In the genomic region with DNA sequence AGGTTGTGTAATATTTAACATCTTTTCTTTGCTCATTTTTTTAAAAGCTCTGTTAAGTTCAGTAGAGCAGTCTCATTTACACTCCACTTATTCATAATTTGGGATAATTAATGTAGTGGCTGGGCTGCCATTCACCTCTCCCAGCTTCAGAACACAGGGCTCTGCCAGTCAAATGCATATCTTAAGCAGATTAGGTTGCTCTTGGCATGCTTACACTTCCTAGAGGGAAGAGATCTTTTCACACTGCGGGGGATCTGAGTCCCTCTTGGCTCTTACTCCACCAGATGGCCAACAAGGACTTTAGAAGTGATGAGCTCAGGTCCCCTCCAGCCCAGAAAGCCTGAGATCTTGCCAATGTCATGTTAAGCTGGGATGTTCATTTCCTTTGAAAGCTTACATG, we compare ENCODE assay signal across 18 mouse cellular contexts.
DNase-seq lines count a peak whose midpoint lies in the region; ATAC-seq and TF ChIP-seq lines count a peak whose summit lies in the region.
"Had no signal": no experiment of that assay in that cellular context is flagged by ENCODE, and none has a peak within 500 bp of the region (broad histone marks: within the 10 kb centered on the region; RNA-seq: fewer than 3 reads in every experiment).

No protein-coding gene starts in this region.

- no peak for TF ChIP-seq CTCF in lung, postnatal 0 days (IDR thresholded peaks at IDR 0.05)

- no peaks in the 10 kb centered on the region for H3K27me3 ChIP-seq in embryonic facial prominence, embryonic 14.5 days (replicated peaks; ENCODE audit: control insufficient read depth, insufficient read depth, low read length)
- H3K27me3 ChIP-seq in embryonic facial prominence, embryonic 10.5 days (replicated peaks; ENCODE audit: low read depth, poor library complexity, severe bottlenecking) = no peaks in the 10 kb centered on the region
- H3K27me3 ChIP-seq in midbrain, embryonic 11.5 days (ENCODE audit: control insufficient read depth, insufficient read depth, low read length) = no peaks in the 10 kb centered on the region
- no peaks in the 10 kb centered on the region for H3K27me3 ChIP-seq in midbrain, embryonic 16.5 days (ENCODE audit: control insufficient read depth, insufficient read depth, low read depth, low read length)
- H3K27me3 ChIP-seq in forebrain, embryonic 14.5 days (replicated peaks; ENCODE audit: control insufficient read depth, insufficient read depth, low read length) = no peaks in the 10 kb centered on the region
- no peaks in the 10 kb centered on the region for H3K27me3 ChIP-seq in lung, postnatal 0 days (replicated peaks; ENCODE audit: insufficient read depth, low read length)
- H3K27me3 ChIP-seq: heart, embryonic 13.5 days; intestine, embryonic 15.5 days; limb, embryonic 15.5 days; megakaryocyte, embryonic 14.5 days; stomach, embryonic 15.5 days had no signal

- no peaks in the 10 kb centered on the region for H3K9me3 ChIP-seq in embryonic facial prominence, embryonic 14.5 days (ENCODE audit: control insufficient read depth, low read length)
- no peaks in the 10 kb centered on the region for H3K9me3 ChIP-seq in embryonic facial prominence, embryonic 10.5 days
- no peaks in the 10 kb centered on the region for H3K9me3 ChIP-seq in midbrain, embryonic 11.5 days (ENCODE audit: control insufficient read depth, low read length)
- H3K9me3 ChIP-seq in midbrain, embryonic 16.5 days (replicated peaks; ENCODE audit: control insufficient read depth, low read length, poor library complexity, severe bottlenecking) = no peaks in the 10 kb centered on the region
- H3K9me3 ChIP-seq in forebrain, embryonic 14.5 days (replicated peaks; ENCODE audit: control insufficient read depth, low read length) = no peaks in the 10 kb centered on the region
- H3K9me3 ChIP-seq in lung, postnatal 0 days (ENCODE audit: low read length) = no peaks in the 10 kb centered on the region
- H3K9me3 ChIP-seq: heart, embryonic 13.5 days; hindbrain, embryonic 10.5 days; intestine, embryonic 15.5 days; limb, embryonic 15.5 days; stomach, embryonic 15.5 days had no signal

- no peak overlapping the region for H3K4me3 ChIP-seq in embryonic facial prominence, embryonic 14.5 days (ENCODE audit: low read depth, low read length)
- no peak overlapping the region for H3K4me3 ChIP-seq in embryonic facial prominence, embryonic 10.5 days
- H3K4me3 ChIP-seq in midbrain, embryonic 11.5 days (ENCODE audit: low read depth, low read length) = no peak overlapping the region
- H3K4me3 ChIP-seq in midbrain, embryonic 16.5 days (ENCODE audit: low read depth, low read length) = no peak overlapping the region
- H3K4me3 ChIP-seq in forebrain, embryonic 14.5 days (ENCODE audit: low read depth, low read length) = no peak overlapping the region
- H3K4me3 ChIP-seq in lung, postnatal 0 days (ENCODE audit: low read depth, low read length) = no peak overlapping the region
- H3K4me3 ChIP-seq: erythroblast, embryonic 14.5 days; heart, embryonic 13.5 days; hindbrain, embryonic 10.5 days; intestine, embryonic 15.5 days; limb, embryonic 15.5 days; megakaryocyte, embryonic 14.5 days; myocyte; stomach, embryonic 15.5 days had no signal

- peaks cover 14% of the 10 kb centered on the region for H3K36me3 ChIP-seq in embryonic facial prominence, embryonic 14.5 days (ENCODE audit: control insufficient read depth, insufficient read depth, low read length)
- peaks cover 37% of the 10 kb centered on the region for H3K36me3 ChIP-seq in embryonic facial prominence, embryonic 10.5 days (replicated peaks)
- H3K36me3 ChIP-seq in midbrain, embryonic 11.5 days (ENCODE audit: control insufficient read depth, insufficient read depth, low read length) = no peaks in the 10 kb centered on the region
- no peaks in the 10 kb centered on the region for H3K36me3 ChIP-seq in midbrain, embryonic 16.5 days (ENCODE audit: control insufficient read depth, insufficient read depth, low read length)
- no peaks in the 10 kb centered on the region for H3K36me3 ChIP-seq in forebrain, embryonic 14.5 days (ENCODE audit: control insufficient read depth, insufficient read depth, low read length)
- H3K36me3 ChIP-seq in lung, postnatal 0 days (ENCODE audit: insufficient read depth, low read length) = peaks cover 4% of the 10 kb centered on the region; the same call in 1 of the 2 replicates
- H3K36me3 ChIP-seq: intestine, embryonic 15.5 days; stomach, embryonic 15.5 days had no signal

- TF ChIP-seq EP300 in lung, postnatal 0 days (IDR thresholded peaks at IDR 0.05) = no peak

- H3K4me2 ChIP-seq in embryonic facial prominence, embryonic 14.5 days (ENCODE audit: low read depth, low read length) = no peak overlapping the region
- no peak overlapping the region for H3K4me2 ChIP-seq in midbrain, embryonic 11.5 days
- H3K4me2 ChIP-seq in midbrain, embryonic 16.5 days (ENCODE audit: low read length) = no peak overlapping the region
- H3K4me2 ChIP-seq in forebrain, embryonic 14.5 days (ENCODE audit: low read length) = no peak overlapping the region
- H3K4me2 ChIP-seq in lung, postnatal 0 days (replicated peaks; ENCODE audit: low read depth, low read length) = no peak overlapping the region
- H3K4me2 ChIP-seq: heart, embryonic 13.5 days; intestine, embryonic 15.5 days; limb, embryonic 15.5 days; stomach, embryonic 15.5 days had no signal

- no peak for ATAC-seq in embryonic facial prominence, embryonic 14.5 days (ENCODE audit: low read depth)
- no peak for ATAC-seq in midbrain, embryonic 11.5 days (ENCODE audit: low FRiP score)
- ATAC-seq in midbrain, embryonic 16.5 days = no peak
- peak; percentile 66; the same call in 1 of the 2 replicates for ATAC-seq in forebrain, embryonic 14.5 days
- ATAC-seq in lung, postnatal 0 days = no peak
- ATAC-seq: intestine, embryonic 15.5 days had no signal

- peaks cover 4% of the 10 kb centered on the region; the same call in 1 of the 2 replicates for H3K4me1 ChIP-seq in embryonic facial prominence, embryonic 14.5 days (ENCODE audit: control insufficient read depth, insufficient read depth, low read length)
- H3K4me1 ChIP-seq in embryonic facial prominence, embryonic 10.5 days = peaks cover 14% of the 10 kb centered on the region
- no peaks in the 10 kb centered on the region for H3K4me1 ChIP-seq in midbrain, embryonic 11.5 days (ENCODE audit: control insufficient read depth, insufficient read depth, low read length)
- H3K4me1 ChIP-seq in midbrain, embryonic 16.5 days (ENCODE audit: control insufficient read depth, insufficient read depth, low read length) = peaks cover 6% of the 10 kb centered on the region
- peaks cover 14% of the 10 kb centered on the region for H3K4me1 ChIP-seq in forebrain, embryonic 14.5 days (ENCODE audit: control insufficient read depth, insufficient read depth, low read length)
- no peaks in the 10 kb centered on the region for H3K4me1 ChIP-seq in lung, postnatal 0 days (ENCODE audit: insufficient read depth, low read depth, low read length)
- H3K4me1 ChIP-seq: intestine, embryonic 15.5 days; stomach, embryonic 15.5 days had no signal

- peak; percentile 23 for DNase-seq in embryonic facial prominence, embryonic 14.5 days (ENCODE audit: low spot score)
- DNase-seq in embryonic facial prominence, embryonic 10.5 days (ENCODE audit: low spot score) = no peak
- peak; percentile 59 for DNase-seq in midbrain, embryonic 11.5 days (ENCODE audit: low spot score, missing footprints)
- peak; percentile 78 for DNase-seq in forebrain, embryonic 14.5 days (ENCODE audit: low spot score)
- DNase-seq in lung, postnatal 0 days (ENCODE audit: low spot score) = no peak
- DNase-seq in right cerebral cortex, adult 2 months (ENCODE audit: low spot score in 2 of 2) = no peak
- DNase-seq: lung, postnatal 14 days; right cerebral cortex, adult 18-20 months; thymus, adult 2 months had no signal

- no peak overlapping the region for H3K9ac ChIP-seq in embryonic facial prominence, embryonic 14.5 days (ENCODE audit: low read depth, low read length)
- H3K9ac ChIP-seq in midbrain, embryonic 11.5 days (ENCODE audit: low read length) = no peak overlapping the region
- no peak overlapping the region for H3K9ac ChIP-seq in midbrain, embryonic 16.5 days (ENCODE audit: low read depth, low read length)
- no peak overlapping the region for H3K9ac ChIP-seq in forebrain, embryonic 14.5 days (ENCODE audit: low read length)
- no peak overlapping the region for H3K9ac ChIP-seq in lung, postnatal 0 days (replicated peaks; ENCODE audit: low read depth)
- H3K9ac ChIP-seq: heart, embryonic 13.5 days; intestine, embryonic 15.5 days; limb, embryonic 15.5 days; stomach, embryonic 15.5 days had no signal

- no peak overlapping the region for H3K27ac ChIP-seq in embryonic facial prominence, embryonic 14.5 days (replicated peaks; ENCODE audit: low read depth, low read length)
- H3K27ac ChIP-seq in embryonic facial prominence, embryonic 10.5 days (replicated peaks) = no peak overlapping the region
- no peak overlapping the region for H3K27ac ChIP-seq in midbrain, embryonic 11.5 days (ENCODE audit: low read depth, low read length)
- H3K27ac ChIP-seq in midbrain, embryonic 16.5 days (ENCODE audit: low read length) = no peak overlapping the region
- no peak overlapping the region for H3K27ac ChIP-seq in forebrain, embryonic 14.5 days (ENCODE audit: low read depth, low read length)
- no peak overlapping the region for H3K27ac ChIP-seq in lung, postnatal 0 days (ENCODE audit: low read length)
- H3K27ac ChIP-seq: heart, embryonic 13.5 days; hindbrain, embryonic 10.5 days; intestine, embryonic 15.5 days; limb, embryonic 15.5 days; stomach, embryonic 15.5 days had no signal

- WGBS in embryonic facial prominence, embryonic 14.5 days = 31% methylated on average over 1 of the region's 1 CpGs
- WGBS in embryonic facial prominence, embryonic 10.5 days = 60% methylated on average over 1 of the region's 1 CpGs
- WGBS in midbrain, embryonic 11.5 days = 30% methylated on average over 1 of the region's 1 CpGs
- WGBS in midbrain, embryonic 16.5 days = 15% methylated on average over 1 of the region's 1 CpGs
- 9% methylated on average over 1 of the region's 1 CpGs for WGBS in forebrain, embryonic 14.5 days
- whole genome bisulfite sequencing in lung, postnatal 0 days = 47% methylated on average over 1 of the region's 1 CpGs

Comparison
In these comparisons a context has a peak if more than half of its experiments do, and no peak if none do; other contexts are left out.
1. DNase-seq: peak in embryonic facial prominence, embryonic 14.5 days (single experiment), midbrain, embryonic 11.5 days (single experiment) and forebrain, embryonic 14.5 days (single experiment); none in embryonic facial prominence, embryonic 10.5 days (single experiment), lung, postnatal 0 days (single experiment) and right cerebral cortex, adult 2 months (0 of 2).